Mouse (Mus musculus): ENCODE results near the gene Prkci. TPM values are rescaled to one million over a fixed set of nuclear protein-coding genes. Genes with fewer than 3 reads are reported as not detected.

Gene Prkci
- polyA plus RNA-seq, 1 experiment from 2014 or later = 30.2 TPM

DNA sequence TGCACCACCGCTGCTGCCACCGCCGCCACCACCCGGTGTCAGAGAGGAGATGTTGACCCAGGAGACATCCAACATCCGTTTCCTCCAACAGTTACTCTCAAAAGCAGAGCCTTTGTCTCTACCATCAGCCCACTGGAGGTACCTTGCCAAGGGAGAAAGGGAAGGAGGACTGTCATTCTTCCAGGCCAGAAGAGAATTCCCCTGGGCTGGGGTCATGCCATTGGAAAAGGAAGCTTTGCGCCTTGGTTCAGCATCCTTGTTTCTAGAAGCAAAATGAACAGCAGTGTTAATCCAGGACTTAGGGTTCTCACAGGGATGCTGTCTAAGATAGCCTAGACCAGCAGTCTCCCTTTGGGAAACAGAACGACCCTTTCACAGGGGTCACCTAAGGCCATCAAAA, 66.8 kb downstream of the Prkci start:
- no peaks in the 10 kb centered on the region for H3K9me3 ChIP-seq (ENCODE audit: control insufficient read depth, low read length)
- 88% methylated on average over 7 of the region's 7 CpGs for WGBS
- ATAC-seq (ENCODE audit: low read depth) = no peak

DNA sequence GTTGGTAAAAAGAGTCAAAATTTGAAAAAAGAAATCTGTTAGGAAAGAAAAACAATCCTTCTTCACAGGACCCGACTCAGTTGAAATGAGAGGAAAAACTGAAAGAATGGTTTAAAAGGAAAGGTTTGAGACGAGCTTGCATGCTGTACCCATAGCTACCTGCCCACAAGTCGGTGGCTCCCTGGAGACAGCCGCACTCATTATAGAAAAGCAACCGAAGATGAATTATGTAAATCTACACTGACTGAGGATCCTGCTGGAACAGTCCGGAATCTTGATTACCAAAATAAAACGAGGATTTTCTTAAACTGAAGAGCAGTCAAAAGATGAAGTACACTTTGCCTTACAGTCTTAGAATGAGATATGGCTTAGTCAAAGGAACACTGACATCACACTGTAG, 72.9 kb downstream of the Prkci start:
- H3K36me3 ChIP-seq (ENCODE audit: control insufficient read depth, insufficient read depth, low read length) = no peaks in the 10 kb centered on the region
- H3K27ac ChIP-seq (ENCODE audit: low read depth, low read length) = no peak overlapping the region
- ATAC-seq (ENCODE audit: low read depth) = no peak
- H3K4me2 ChIP-seq (ENCODE audit: low read depth, low read length) = no peak overlapping the region
- 86% methylated on average over 7 of the region's 7 CpGs for WGBS
- H3K27me3 ChIP-seq (ENCODE audit: control insufficient read depth, insufficient read depth, low read length) = no peaks in the 10 kb centered on the region
- no peak overlapping the region for H3K9ac ChIP-seq (replicated peaks; ENCODE audit: low read depth, low read length)
- no peaks in the 10 kb centered on the region for H3K9me3 ChIP-seq (ENCODE audit: control insufficient read depth, low read length)
- no peaks in the 10 kb centered on the region for H3K4me1 ChIP-seq (ENCODE audit: control insufficient read depth, insufficient read depth, low read length)
- H3K4me3 ChIP-seq (ENCODE audit: low read depth, low read length) = no peak overlapping the region

More for the DNA sequence above, 66.8 kb downstream of the Prkci start:
- H3K4me2 ChIP-seq (ENCODE audit: low read depth, low read length) = no peak overlapping the region
- H3K4me3 ChIP-seq (ENCODE audit: low read depth, low read length) = no peak overlapping the region
- H3K4me1 ChIP-seq (ENCODE audit: control insufficient read depth, insufficient read depth, low read length) = no peaks in the 10 kb centered on the region
- H3K27ac ChIP-seq (ENCODE audit: low read depth, low read length) = no peak overlapping the region
- no peaks in the 10 kb centered on the region for H3K27me3 ChIP-seq (ENCODE audit: control insufficient read depth, insufficient read depth, low read length)
- H3K9ac ChIP-seq (replicated peaks; ENCODE audit: low read depth, low read length) = no peak overlapping the region
- H3K36me3 ChIP-seq (ENCODE audit: control insufficient read depth, insufficient read depth, low read length) = no peaks in the 10 kb centered on the region

DNA sequence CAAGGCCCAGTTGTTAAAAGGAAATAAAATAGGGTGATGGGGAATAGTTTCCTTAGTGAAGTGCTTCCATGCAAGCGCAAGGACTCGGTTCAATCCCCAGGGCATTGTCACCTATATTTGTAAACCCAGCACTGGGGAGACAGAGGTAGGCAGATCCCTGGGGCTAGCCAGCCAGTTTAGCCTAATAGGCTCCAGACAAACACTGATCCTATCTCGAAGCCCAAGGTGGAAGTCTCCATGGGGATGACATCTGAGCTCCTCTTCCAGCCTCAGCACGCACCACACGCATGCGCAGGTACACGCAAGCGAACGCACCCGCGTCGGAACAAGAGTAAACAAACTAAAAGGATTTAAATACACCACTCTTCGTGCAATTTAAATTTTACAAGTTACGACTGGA, 76.3 kb downstream of the Prkci start:
- Histone ChIP-seq H3K4me1 (ENCODE audit: control insufficient read depth, insufficient read depth, low read length) (no peaks in the 10 kb centered on the region), H3K4me2 (ENCODE audit: low read depth, low read length) (no peak overlapping the region), H3K9me3 (ENCODE audit: control insufficient read depth, low read length) (no peaks in the 10 kb centered on the region), H3K27ac (ENCODE audit: low read depth, low read length) (no peak overlapping the region), H3K27me3 (ENCODE audit: control insufficient read depth, insufficient read depth, low read length) (no peaks in the 10 kb centered on the region), H3K36me3 (ENCODE audit: control insufficient read depth, insufficient read depth, low read length) (no peaks in the 10 kb centered on the region), H3K9ac (replicated peaks; ENCODE audit: low read depth, low read length) (no peak overlapping the region), H3K4me3 (ENCODE audit: low read depth, low read length) (no peak overlapping the region)
- ATAC-seq (ENCODE audit: low read depth) = no peak
- WGBS = 93% methylated on average over 14 of the region's 14 CpGs

DNA sequence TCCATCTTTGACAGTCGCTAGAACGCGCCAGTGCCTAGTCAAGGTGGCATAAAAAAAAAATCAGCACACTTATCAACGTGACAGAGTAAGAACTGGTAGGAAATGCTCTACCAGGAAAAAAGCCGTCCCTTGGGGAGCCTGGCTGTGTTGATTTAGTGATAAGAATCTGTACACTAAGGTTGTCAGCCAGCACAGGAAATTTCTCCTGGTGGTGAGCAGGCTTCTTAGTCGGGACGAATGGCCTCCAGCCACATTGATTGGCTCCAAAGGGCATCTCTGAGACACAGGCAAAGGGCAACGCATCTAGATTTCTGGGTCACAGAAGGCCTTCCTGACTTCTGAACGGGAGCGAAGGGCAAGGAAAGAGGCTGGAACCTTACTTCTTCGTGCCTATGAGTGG, 80.3 kb downstream of the Prkci start:
- Histone ChIP-seq H3K4me3 (ENCODE audit: low read depth, low read length) (no peak overlapping the region), H3K27me3 (ENCODE audit: control insufficient read depth, insufficient read depth, low read length) (no peaks in the 10 kb centered on the region), H3K4me2 (ENCODE audit: low read depth, low read length) (no peak overlapping the region), H3K9ac (replicated peaks; ENCODE audit: low read depth, low read length) (no peak overlapping the region), H3K36me3 (ENCODE audit: control insufficient read depth, insufficient read depth, low read length) (no peaks in the 10 kb centered on the region), H3K9me3 (ENCODE audit: control insufficient read depth, low read length) (no peaks in the 10 kb centered on the region), H3K4me1 (ENCODE audit: control insufficient read depth, insufficient read depth, low read length) (no peaks in the 10 kb centered on the region), H3K27ac (ENCODE audit: low read depth, low read length) (no peak overlapping the region)
- 86% methylated on average over 11 of the region's 11 CpGs for WGBS
- no peak for ATAC-seq (ENCODE audit: low read depth)

DNA sequence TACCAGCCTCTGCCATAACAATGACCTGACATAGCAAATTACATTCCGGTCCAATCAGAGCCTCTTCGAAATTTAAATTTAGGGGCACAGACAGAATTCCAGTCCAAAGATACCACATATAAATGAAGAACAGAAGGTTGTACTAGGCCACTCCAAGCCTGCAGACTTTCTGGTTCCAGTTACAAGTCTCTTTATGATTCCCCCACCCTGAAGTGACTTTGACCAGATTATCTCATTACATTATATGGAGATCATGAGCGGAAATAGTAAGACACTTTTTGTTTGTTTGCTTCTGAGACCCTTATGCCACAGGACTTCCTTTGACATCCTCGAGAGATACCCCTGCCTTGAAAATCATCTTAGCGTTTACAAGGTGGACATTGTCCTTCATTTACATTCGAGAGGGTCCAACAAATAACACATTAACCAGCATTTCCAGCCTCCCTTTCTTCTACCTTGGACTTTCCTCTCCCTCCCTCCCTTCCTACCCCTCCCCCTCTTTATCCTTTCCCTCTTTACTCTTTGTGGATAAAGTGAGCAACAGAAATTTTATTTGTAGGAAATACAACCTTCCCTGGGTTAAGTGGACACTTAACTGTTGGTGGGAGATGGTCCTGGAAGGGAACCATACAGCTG, 81.6 kb downstream of the Prkci start:
- Histone ChIP-seq H3K27ac (ENCODE audit: low read depth, low read length) (no peak overlapping the region), H3K9ac (replicated peaks; ENCODE audit: low read depth, low read length) (no peak overlapping the region), H3K9me3 (ENCODE audit: control insufficient read depth, low read length) (no peaks in the 10 kb centered on the region), H3K4me3 (ENCODE audit: low read depth, low read length) (no peak overlapping the region), H3K27me3 (ENCODE audit: control insufficient read depth, insufficient read depth, low read length) (no peaks in the 10 kb centered on the region), H3K36me3 (ENCODE audit: control insufficient read depth, insufficient read depth, low read length) (no peaks in the 10 kb centered on the region), H3K4me1 (ENCODE audit: control insufficient read depth, insufficient read depth, low read length) (no peaks in the 10 kb centered on the region), H3K4me2 (ENCODE audit: low read depth, low read length) (no peak overlapping the region)
- ATAC-seq (ENCODE audit: low read depth) = no peak
- WGBS = 91% methylated on average over 6 of the region's 6 CpGs

DNA sequence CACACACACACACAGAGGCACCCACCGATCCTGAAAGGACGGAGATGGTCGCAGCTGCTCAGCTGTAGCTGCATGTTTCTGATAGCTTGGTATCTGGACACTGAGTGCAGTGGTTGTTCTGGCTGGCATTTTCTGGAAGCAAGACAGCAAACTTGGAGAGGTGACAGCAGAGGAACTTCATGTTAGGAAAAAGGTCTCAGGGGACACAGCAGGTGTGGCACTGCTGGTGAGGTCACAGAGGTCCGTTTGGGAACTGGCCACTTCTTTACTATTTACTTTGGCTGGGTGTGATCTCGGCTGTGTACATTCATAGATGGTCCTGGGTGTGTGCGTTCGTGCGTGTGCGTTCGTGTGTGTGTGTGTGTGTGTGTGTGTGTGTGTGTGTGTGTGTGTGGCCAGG, 83.9 kb downstream of the Prkci start:
- Histone ChIP-seq H3K36me3 (ENCODE audit: control insufficient read depth, insufficient read depth, low read length) (no peaks in the 10 kb centered on the region), H3K4me3 (ENCODE audit: low read depth, low read length) (no peak overlapping the region), H3K9ac (replicated peaks; ENCODE audit: low read depth, low read length) (no peak overlapping the region), H3K4me1 (ENCODE audit: control insufficient read depth, insufficient read depth, low read length) (no peaks in the 10 kb centered on the region), H3K27me3 (ENCODE audit: control insufficient read depth, insufficient read depth, low read length) (no peaks in the 10 kb centered on the region), H3K9me3 (ENCODE audit: control insufficient read depth, low read length) (no peaks in the 10 kb centered on the region), H3K4me2 (ENCODE audit: low read depth, low read length) (no peak overlapping the region), H3K27ac (ENCODE audit: low read depth, low read length) (no peak overlapping the region)
- 81% methylated on average over 10 of the region's 10 CpGs for WGBS
- no peak for ATAC-seq (ENCODE audit: low read depth)

DNA sequence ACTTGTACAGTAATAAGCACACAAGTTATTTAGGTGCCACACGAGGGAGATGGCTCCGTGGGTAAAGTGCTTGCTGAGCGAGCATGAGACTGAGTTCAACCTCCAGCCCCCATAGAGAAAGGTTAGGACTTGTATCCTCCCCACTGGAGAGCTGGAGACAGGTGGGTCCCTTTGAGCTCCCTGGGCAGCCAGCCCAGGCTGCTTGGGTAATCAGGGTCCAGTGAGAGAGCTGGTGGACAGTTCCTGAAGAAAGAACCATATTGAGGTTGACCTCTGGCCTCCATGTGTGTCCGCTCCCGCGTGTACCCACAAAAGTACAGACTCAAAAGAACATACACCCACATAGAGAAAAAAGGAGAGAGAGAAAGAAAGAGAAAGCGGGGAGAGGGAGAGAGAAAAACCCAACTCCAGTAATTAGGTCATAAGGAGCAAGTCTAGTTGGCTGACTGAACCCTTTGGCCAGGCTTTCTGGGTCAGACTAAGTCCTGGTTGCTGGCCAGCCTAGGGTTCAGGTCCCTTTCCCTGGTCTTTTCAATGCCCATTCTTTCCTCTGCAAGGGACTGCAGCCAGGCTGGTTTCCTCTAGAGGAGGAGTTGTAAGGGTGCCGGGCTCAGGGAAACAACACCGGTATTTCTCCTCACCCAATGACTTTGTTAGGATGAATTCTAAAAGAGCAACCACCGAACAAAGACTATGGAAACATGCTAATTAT, 85.4 kb downstream of the Prkci start:
- Histone ChIP-seq H3K27me3 (ENCODE audit: control insufficient read depth, insufficient read depth, low read length) (no peaks in the 10 kb centered on the region), H3K27ac (ENCODE audit: low read depth, low read length) (no peak overlapping the region), H3K4me3 (ENCODE audit: low read depth, low read length) (no peak overlapping the region), H3K36me3 (ENCODE audit: control insufficient read depth, insufficient read depth, low read length) (no peaks in the 10 kb centered on the region), H3K9ac (replicated peaks; ENCODE audit: low read depth, low read length) (no peak overlapping the region), H3K9me3 (ENCODE audit: control insufficient read depth, low read length) (no peaks in the 10 kb centered on the region), H3K4me2 (ENCODE audit: low read depth, low read length) (no peak overlapping the region), H3K4me1 (ENCODE audit: control insufficient read depth, insufficient read depth, low read length) (no peaks in the 10 kb centered on the region)
- 85% methylated on average over 10 of the region's 10 CpGs for WGBS
- ATAC-seq (ENCODE audit: low read depth) = no peak

DNA sequence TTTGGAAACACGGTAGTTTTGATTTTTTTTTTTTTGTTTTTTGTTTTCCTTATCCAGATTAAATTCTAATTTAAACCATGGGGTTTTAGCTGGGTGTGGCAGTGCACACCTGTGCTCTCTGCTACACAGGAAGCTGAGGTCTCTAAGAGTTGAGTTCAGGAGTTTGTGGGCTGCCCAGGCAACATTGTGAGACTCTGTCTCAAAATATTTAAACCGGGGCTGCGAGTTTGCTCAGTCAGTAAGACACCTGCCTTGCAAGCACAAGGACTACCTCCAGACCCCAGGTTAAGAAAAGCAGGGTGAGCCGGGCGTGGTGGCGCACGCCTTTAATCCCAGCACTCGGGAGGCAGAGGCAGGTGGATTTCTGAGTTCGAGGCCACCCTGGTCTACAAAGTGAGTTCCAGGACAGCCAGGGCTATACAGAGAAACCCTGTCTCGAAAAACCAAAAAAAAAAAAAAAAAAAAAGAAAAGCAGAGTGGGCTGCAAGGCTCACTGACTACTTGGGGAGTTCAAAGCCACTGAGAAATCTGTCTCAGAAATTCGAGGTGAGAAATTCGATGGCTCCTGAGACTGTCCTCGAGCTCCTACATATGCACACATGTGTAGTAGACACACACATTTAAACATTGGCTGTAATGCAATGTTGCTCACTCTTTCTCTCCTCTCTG, 87.4 kb downstream of the Prkci start:
- no peak overlapping the region for H3K27ac ChIP-seq (ENCODE audit: low read depth, low read length)
- H3K4me3 ChIP-seq (ENCODE audit: low read depth, low read length) = no peak overlapping the region
- 91% methylated on average over 11 of the region's 13 CpGs for WGBS
- no peaks in the 10 kb centered on the region for H3K27me3 ChIP-seq (ENCODE audit: control insufficient read depth, insufficient read depth, low read length)
- no peak overlapping the region for H3K9ac ChIP-seq (replicated peaks; ENCODE audit: low read depth, low read length)
- no peak for ATAC-seq (ENCODE audit: low read depth)
- no peaks in the 10 kb centered on the region for H3K36me3 ChIP-seq (ENCODE audit: control insufficient read depth, insufficient read depth, low read length)
- no peak overlapping the region for H3K4me2 ChIP-seq (ENCODE audit: low read depth, low read length)
- H3K9me3 ChIP-seq (ENCODE audit: control insufficient read depth, low read length) = no peaks in the 10 kb centered on the region
- no peaks in the 10 kb centered on the region for H3K4me1 ChIP-seq (ENCODE audit: control insufficient read depth, insufficient read depth, low read length)
